Mouse (Mus musculus): Measurements from ENCODE around the gene Glipr1l2. TPM values are rescaled to one million over a fixed set of nuclear protein-coding genes. Genes with fewer than 3 reads are reported as not detected.

Glipr1l2 gene
- not detected in 2 replicates for polyA plus RNA-seq (2012; ENCODE audit: low replicate concordance)

DNA sequence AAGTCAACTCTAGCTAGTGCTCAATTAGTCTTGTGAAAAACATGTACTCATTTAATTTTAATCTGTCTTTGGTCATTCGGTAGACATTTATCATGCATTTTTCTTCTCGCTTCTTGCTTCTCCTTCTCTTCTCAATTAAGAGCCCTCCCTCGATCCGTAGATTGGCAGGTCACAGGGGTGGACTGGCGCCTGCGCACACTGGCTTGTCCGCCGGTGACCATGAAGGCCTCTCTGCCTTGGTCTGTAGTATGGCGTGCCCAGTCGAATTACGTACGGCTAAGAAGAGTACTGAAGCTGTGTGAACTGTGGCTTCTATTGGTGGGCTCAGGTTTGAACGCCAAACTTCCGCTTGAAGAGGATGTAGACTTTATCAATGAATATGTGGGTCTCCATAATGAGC is at the start of gene Glipr1l2:
Glipr1l2 (plus strand) TSS at position 198 of the 400 bp plus-strand sequence.

DNA sequence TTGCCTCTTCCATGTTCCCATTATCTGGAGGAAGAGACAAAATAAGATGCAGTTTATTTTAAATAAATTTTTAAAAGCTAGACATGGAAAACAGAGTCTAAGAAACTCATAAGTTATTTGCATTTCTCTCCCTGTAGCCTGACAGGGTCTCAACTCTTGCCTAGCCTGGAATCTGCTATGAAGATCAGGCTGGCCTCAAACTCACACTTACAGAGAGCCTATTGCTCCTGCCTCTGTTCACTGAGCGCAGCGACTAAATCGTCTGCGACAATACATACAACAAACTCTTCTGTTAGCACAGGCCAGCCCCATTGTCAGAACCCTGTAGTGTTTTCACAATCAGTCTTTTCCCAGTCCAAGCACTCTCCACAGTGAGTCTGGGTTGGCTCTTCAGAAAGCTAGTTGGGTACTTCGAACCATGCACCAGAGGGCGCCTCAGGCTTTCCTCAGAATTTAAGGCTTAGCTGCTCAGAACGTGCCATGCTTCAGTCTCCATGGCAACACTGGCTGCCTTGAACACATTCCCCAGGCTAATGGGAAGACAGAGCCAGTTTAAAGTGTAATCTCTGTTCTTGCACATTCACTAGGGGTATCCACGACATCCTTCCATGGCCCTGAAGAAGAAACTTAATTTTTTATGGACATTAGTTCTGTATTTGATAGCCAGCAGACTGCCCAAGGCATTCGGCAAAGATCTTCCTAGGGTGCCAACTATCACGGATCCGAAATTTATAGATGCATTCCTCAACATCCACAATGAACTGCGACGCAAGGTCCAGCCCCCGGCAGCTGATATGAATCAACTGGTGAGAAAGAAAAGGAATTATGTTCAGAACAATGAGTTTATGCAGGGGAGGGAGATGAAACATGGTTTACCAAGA is 23.2 kb upstream of the Glipr1l2 start, which contains the start of gene Glipr1l1:
Glipr1l1 (plus strand) TSS at position 488 of the 881 bp plus-strand sequence.

Other genes starting within 250 kb of the Glipr1l2 start
- gene Krr1, start 110.7 kb upstream of the Glipr1l2 start, polyA plus RNA-seq (2012; ENCODE audit: low replicate concordance) = 0.34 and 4.0 TPM in 2 replicates
- gene Glipr1, start 80.7 kb upstream of the Glipr1l2 start, polyA plus RNA-seq (2012; ENCODE audit: low replicate concordance) = 0.75 and 2.6 TPM in 2 replicates
- not detected in 2 replicates for gene Glipr1l1, start 23.2 kb upstream of the Glipr1l2 start, polyA plus RNA-seq (2012; ENCODE audit: low replicate concordance)
- not detected in 2 replicates for gene Glipr1l3, start 77.0 kb downstream of the Glipr1l2 start, polyA plus RNA-seq (2012; ENCODE audit: low replicate concordance)
- gene Caps2, start 80.3 kb downstream of the Glipr1l2 start, polyA plus RNA-seq (2012; ENCODE audit: low replicate concordance) = not detected in 2 replicates
- not detected in 2 replicates for gene Kcnc2, start 187.8 kb downstream of the Glipr1l2 start, polyA plus RNA-seq (2012; ENCODE audit: low replicate concordance)